Mouse (Mus musculus): ENCODE measurements around the gene Sobp. TPM values are rescaled to one million over a fixed set of nuclear protein-coding genes. Genes with fewer than 3 reads are reported as not detected.
A peak's percentile ranks its signal among the peaks of the same experiment; 100 is the strongest.

The Sobp gene
- polyA plus RNA-seq, 1 experiment: 0.36 TPM

- Histone ChIP-seq H3K36me3 (ENCODE audit: control insufficient read depth, insufficient read depth, low read length, poor library complexity, severe bottlenecking) (no peaks in the 10 kb centered on the region), H3K4me1 (ENCODE audit: control insufficient read depth, insufficient read depth, low read length) (peaks cover 3% of the 10 kb centered on the region), H3K4me3 (ENCODE audit: low read depth, low read length) (no peak overlapping the region), H3K27ac (ENCODE audit: insufficient read depth, low read length) (no peak overlapping the region), H3K9me3 (replicated peaks; ENCODE audit: control insufficient read depth, insufficient read depth, low read length, poor library complexity, severe bottlenecking) (no peaks in the 10 kb centered on the region), H3K9ac (ENCODE audit: low read depth, poor library complexity, severe bottlenecking) (no peak overlapping the region), H3K27me3 (ENCODE audit: control insufficient read depth, insufficient read depth, low read length, poor library complexity, severe bottlenecking) (no peaks in the 10 kb centered on the region)
- TF ChIP-seq POLR2A (IDR thresholded peaks at IDR 0.05; ENCODE audit: insufficient read depth, low read length) (no peak), CTCF (IDR thresholded peaks at IDR 0.05; ENCODE audit: low read depth, low read length) (no peak), EP300 (IDR thresholded peaks at IDR 0.05; ENCODE audit: insufficient read depth, low read depth, low read length) (no peak)
Observed at GRCm38 (mm10) chr10:42991018-42991417, 183.3 kb downstream of the Sobp start.

GRCm38 (mm10) chr10:42989910-42990309 lies 184.4 kb downstream of the Sobp start:
- no peaks in the 10 kb centered on the region for H3K36me3 ChIP-seq (ENCODE audit: control insufficient read depth, insufficient read depth, low read length, poor library complexity, severe bottlenecking)
- H3K27ac ChIP-seq (ENCODE audit: insufficient read depth, low read length): no peak overlapping the region
- H3K9ac ChIP-seq (ENCODE audit: low read depth, poor library complexity, severe bottlenecking): no peak overlapping the region
- H3K27me3 ChIP-seq (ENCODE audit: control insufficient read depth, insufficient read depth, low read length, poor library complexity, severe bottlenecking): no peaks in the 10 kb centered on the region
- TF ChIP-seq CTCF (IDR thresholded peaks at IDR 0.05; ENCODE audit: low read depth, low read length): peak; percentile 48
- no peak for TF ChIP-seq POLR2A (IDR thresholded peaks at IDR 0.05; ENCODE audit: insufficient read depth, low read length)
- no peaks in the 10 kb centered on the region for H3K4me1 ChIP-seq (ENCODE audit: control insufficient read depth, insufficient read depth, low read length)
- H3K4me3 ChIP-seq (ENCODE audit: low read depth, low read length): no peak overlapping the region
- H3K9me3 ChIP-seq (replicated peaks; ENCODE audit: control insufficient read depth, insufficient read depth, low read length, poor library complexity, severe bottlenecking): no peaks in the 10 kb centered on the region

GRCm38 (mm10) chr10:42988627-42989026 lies 185.7 kb downstream of the Sobp start:
- TF ChIP-seq EP300 (IDR thresholded peaks at IDR 0.05; ENCODE audit: insufficient read depth, low read depth, low read length): no peak
- no peak for TF ChIP-seq POLR2A (IDR thresholded peaks at IDR 0.05; ENCODE audit: insufficient read depth, low read length)
- no peak for TF ChIP-seq CTCF (IDR thresholded peaks at IDR 0.05; ENCODE audit: low read depth, low read length)
- Histone ChIP-seq H3K36me3 (ENCODE audit: control insufficient read depth, insufficient read depth, low read length, poor library complexity, severe bottlenecking) (no peaks in the 10 kb centered on the region), H3K4me3 (ENCODE audit: low read depth, low read length) (no peak overlapping the region), H3K9ac (ENCODE audit: low read depth, poor library complexity, severe bottlenecking) (no peak overlapping the region), H3K4me1 (ENCODE audit: control insufficient read depth, insufficient read depth, low read length) (no peaks in the 10 kb centered on the region), H3K27ac (ENCODE audit: insufficient read depth, low read length) (no peak overlapping the region), H3K9me3 (replicated peaks; ENCODE audit: control insufficient read depth, insufficient read depth, low read length, poor library complexity, severe bottlenecking) (no peaks in the 10 kb centered on the region), H3K27me3 (ENCODE audit: control insufficient read depth, insufficient read depth, low read length, poor library complexity, severe bottlenecking) (no peaks in the 10 kb centered on the region)

GRCm38 (mm10) chr10:42987594-42988052 lies 186.7 kb downstream of the Sobp start:
- Histone ChIP-seq H3K36me3 (ENCODE audit: control insufficient read depth, insufficient read depth, low read length, poor library complexity, severe bottlenecking) (no peaks in the 10 kb centered on the region), H3K9ac (ENCODE audit: low read depth, poor library complexity, severe bottlenecking) (no peak overlapping the region), H3K27ac (ENCODE audit: insufficient read depth, low read length) (no peak overlapping the region), H3K4me1 (ENCODE audit: control insufficient read depth, insufficient read depth, low read length) (no peaks in the 10 kb centered on the region), H3K4me3 (ENCODE audit: low read depth, low read length) (no peak overlapping the region), H3K9me3 (replicated peaks; ENCODE audit: control insufficient read depth, insufficient read depth, low read length, poor library complexity, severe bottlenecking) (no peaks in the 10 kb centered on the region), H3K27me3 (ENCODE audit: control insufficient read depth, insufficient read depth, low read length, poor library complexity, severe bottlenecking) (peaks cover 2% of the 10 kb centered on the region; the same call in 1 of the 2 replicates)
- TF ChIP-seq POLR2A (IDR thresholded peaks at IDR 0.05; ENCODE audit: insufficient read depth, low read length) (no peak), CTCF (IDR thresholded peaks at IDR 0.05; ENCODE audit: low read depth, low read length) (peak; percentile 56), EP300 (IDR thresholded peaks at IDR 0.05; ENCODE audit: insufficient read depth, low read depth, low read length) (no peak)

GRCm38 (mm10) chr10:42984886-42985285 lies 189.4 kb downstream of the Sobp start:
- Histone ChIP-seq H3K9me3 (replicated peaks; ENCODE audit: control insufficient read depth, insufficient read depth, low read length, poor library complexity, severe bottlenecking) (no peaks in the 10 kb centered on the region), H3K27ac (ENCODE audit: insufficient read depth, low read length) (no peak overlapping the region), H3K9ac (ENCODE audit: low read depth, poor library complexity, severe bottlenecking) (no peak overlapping the region), H3K4me1 (ENCODE audit: control insufficient read depth, insufficient read depth, low read length) (peaks cover 2% of the 10 kb centered on the region), H3K27me3 (ENCODE audit: control insufficient read depth, insufficient read depth, low read length, poor library complexity, severe bottlenecking) (peaks cover 2% of the 10 kb centered on the region; the same call in 1 of the 2 replicates), H3K36me3 (ENCODE audit: control insufficient read depth, insufficient read depth, low read length, poor library complexity, severe bottlenecking) (no peaks in the 10 kb centered on the region), H3K4me3 (ENCODE audit: low read depth, low read length) (no peak overlapping the region)
- TF ChIP-seq EP300 (IDR thresholded peaks at IDR 0.05; ENCODE audit: insufficient read depth, low read depth, low read length) (no peak), CTCF (IDR thresholded peaks at IDR 0.05; ENCODE audit: low read depth, low read length) (no peak), POLR2A (IDR thresholded peaks at IDR 0.05; ENCODE audit: insufficient read depth, low read length) (no peak)

GRCm38 (mm10) chr10:42980999-42981757 lies 193.2 kb downstream of the Sobp start:
- Histone ChIP-seq H3K4me3 (ENCODE audit: low read depth, low read length) (no peak overlapping the region), H3K9me3 (replicated peaks; ENCODE audit: control insufficient read depth, insufficient read depth, low read length, poor library complexity, severe bottlenecking) (no peaks in the 10 kb centered on the region), H3K36me3 (ENCODE audit: control insufficient read depth, insufficient read depth, low read length, poor library complexity, severe bottlenecking) (no peaks in the 10 kb centered on the region), H3K4me1 (ENCODE audit: control insufficient read depth, insufficient read depth, low read length) (peaks cover 2% of the 10 kb centered on the region), H3K9ac (ENCODE audit: low read depth, poor library complexity, severe bottlenecking) (no peak overlapping the region), H3K27me3 (ENCODE audit: control insufficient read depth, insufficient read depth, low read length, poor library complexity, severe bottlenecking) (peaks cover 2% of the 10 kb centered on the region; the same call in 1 of the 2 replicates), H3K27ac (ENCODE audit: insufficient read depth, low read length) (no peak overlapping the region)
- TF ChIP-seq EP300 (IDR thresholded peaks at IDR 0.05; ENCODE audit: insufficient read depth, low read depth, low read length) (no peak), CTCF (IDR thresholded peaks at IDR 0.05; ENCODE audit: low read depth, low read length) (no peak), POLR2A (IDR thresholded peaks at IDR 0.05; ENCODE audit: insufficient read depth, low read length) (no peak)
